Mouse (Mus musculus) kidney, adult 8-10 months (tissue): ENCODE results near the gene Rdm1.

Source experiments
- DNase-seq, 2 experiments: peaks; one replicate each; pipeline ENCODE4 v3.0.0; 2022

The Rdm1 gene

DNA sequence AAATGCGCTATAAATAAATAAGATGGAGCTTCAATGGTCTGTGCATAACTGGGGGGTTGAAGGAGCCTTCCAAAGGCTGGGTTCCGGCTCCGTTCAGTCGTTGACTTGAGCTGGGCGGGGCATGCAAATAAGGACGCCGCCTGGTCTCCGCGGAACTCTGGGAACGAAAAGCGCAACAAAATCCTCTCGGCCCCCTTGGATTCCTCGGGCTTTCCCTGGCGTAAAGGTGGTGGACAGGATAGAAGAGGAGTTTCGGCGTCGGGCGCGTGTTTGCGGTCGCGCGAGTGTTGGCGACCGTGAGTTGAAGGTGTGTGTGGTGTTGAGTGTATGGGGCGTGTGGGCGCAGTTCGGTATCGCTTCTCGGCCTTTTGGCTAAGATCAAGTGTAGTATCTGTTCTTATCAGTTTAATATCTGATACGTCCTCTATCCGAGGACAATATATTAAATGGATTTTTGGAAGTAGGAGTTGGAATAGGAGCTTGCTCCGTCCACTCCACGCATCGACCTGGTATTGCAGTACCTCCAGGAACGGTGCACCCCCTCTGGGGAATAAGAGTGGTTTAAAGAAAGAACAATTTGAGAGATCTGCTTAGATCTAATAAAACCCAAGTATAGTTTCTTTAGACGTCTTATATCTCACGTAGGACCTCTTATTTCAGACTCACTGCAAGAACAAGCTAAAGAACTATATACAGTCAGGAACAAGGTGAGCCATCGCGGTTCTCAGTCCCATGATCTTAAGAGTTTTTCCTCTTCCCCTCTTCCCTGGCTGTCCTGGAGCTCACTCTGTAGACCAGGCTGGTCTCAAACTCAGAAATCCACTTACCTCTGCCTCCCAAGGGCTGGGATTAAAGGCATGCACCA lies 31.1 kb downstream of the Rdm1 start:
- DNase-seq: peak; percentile 81 to 82

DNA sequence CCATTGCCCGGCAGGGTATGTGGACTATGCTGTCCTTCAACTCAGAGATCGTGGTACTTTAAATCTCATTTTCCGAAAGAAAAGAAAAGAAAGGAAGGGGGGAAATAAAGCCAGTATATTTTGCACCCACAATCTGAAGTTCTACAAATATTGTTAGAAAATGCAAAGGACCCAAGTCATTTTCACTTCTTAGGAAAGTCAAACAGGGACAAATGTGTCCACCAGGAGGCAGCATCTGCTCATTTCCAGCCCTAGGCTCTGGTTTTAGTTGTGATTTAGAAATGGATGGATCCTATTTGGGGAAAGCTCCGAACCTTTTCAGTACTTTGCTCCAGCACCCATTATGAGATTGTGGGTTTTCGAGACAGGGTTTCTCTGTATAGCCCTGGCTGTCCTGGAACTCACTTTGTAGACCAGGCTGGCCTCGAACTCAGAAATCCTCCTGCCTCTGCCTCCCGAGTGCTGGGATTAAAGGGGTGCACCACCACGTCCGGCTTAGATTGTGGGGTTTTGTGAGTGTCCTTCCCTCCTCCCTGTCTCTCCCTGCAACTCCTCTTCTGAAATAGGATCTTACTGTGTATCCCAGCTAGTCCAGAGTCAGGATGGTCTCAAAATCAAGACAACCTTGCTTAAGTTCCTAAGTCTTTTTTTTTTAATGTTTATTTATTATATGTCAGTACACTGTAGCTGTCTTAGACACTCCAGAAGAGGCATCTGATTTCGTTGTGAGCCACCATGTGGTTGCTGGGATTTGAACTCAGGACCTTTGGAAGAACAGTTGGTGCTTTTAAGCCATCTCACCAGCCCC lies 32.0 kb downstream of the Rdm1 start:
- DNase-seq: peak; percentile 48 to 75

DNA sequence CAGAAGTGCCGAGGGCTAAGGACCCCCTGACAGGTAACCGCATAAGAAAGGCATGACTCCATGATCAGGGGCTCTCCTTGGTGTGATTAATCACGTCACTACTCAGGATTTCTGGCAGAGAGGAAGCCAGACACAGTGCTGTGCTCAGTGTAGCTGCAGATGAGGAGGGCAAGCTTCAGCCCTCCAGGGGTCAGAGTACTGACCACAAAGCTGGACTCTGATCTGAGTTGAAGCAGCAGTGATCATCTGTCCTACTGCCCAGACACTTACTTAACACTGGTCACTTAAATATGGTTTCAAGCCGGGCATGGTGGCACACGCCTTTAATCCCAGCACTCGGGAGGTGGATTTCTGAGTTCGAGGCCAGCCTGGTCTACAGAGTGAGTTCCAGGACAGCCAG lies 34.2 kb downstream of the Rdm1 start:
- no peak for DNase-seq

DNA sequence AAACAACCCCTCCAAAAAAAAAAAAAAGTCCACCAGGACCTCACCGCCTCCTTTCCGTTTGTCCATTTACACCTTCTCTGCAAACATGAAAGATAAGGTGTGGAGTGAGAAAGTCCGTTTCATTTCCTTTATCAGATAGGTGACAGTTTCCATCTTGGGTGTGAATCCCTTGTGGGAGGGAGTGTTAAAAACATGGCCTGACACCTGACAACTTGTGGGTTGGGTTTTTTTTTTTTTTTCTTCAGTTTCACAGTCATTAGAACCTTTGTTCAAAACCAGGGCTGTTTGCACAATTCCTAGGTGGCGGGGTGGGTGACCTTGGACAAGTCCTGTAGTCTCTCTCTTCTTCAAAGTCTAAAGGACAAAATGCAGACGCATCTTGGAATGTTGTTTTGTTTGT lies 34.8 kb downstream of the Rdm1 start:
- no peak for DNase-seq

DNA sequence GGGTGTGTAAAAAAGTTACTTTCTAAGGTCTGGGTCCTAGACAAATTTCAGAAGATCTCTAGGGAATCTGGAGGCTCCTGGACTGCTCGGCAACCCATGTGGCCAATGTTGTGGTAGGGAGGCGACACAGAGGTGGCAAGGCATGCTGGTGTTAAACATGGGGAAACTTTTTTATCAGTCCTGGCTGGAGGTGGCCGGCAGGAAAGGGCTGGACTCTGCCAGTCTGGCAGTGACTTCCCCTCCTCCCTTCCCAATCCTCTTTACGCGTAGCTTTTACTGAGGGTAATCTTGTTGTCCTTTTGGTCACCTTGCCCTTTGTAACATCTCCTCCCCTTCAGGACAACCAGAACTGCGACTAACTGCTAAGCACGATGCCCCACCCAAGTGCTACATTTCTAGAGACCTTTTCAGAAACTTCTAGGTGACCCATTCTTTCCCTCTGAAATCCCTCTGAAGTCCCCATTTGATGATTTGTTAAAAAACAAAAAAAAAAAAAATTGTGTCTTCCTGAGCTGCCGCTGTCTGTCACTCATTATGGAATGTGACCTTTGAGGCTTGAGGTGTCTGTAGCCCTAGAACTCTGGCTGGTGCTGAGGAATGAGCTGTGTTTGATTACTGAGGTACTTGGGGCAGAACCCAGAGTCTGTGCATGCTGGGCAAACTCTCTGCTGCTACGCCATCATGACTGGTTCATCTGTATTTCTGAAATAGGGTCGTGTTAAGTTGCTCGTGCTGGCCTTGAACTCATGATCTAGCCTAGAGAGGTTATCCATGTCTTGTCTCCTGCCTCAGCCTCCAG lies 36.4 kb downstream of the Rdm1 start:
- DNase-seq: no peak

DNA sequence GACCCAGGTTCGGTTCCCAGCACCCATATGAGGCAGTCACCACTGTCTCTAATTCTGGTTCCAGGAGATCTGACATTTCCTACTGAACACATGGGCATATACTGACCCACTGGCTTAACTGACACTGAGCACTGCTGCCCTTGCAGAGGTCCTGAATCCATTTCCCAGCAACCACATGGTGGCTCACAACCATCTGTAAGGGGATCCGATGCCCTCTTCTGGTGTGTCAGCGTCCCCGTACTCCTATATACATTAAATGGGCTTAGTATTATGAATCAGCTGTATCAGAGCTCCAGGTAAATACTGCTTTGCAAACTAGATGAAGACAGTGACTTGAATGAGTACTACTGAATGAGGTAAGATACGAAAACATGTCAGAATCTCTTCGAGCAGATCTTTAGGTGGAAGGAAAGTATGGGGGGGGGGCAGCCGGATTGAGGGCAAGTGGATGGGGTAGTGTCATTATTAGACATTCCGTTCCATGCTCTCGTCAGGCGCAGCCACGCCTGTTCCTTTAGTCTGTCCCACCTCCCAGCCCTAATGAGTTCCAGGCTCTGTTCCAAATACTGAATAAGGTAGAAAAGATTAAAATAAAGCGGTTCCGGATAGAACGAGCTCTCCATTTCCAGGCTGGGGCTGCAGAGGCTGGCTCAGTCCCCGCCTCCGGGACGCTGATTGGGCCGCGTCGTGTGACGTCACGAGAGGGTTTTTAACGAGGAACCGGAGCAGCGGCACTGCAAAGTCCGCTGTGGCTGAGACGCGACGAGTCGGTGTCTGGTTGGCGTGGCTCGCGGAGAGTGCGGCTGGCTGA lies 38.0 kb downstream of the Rdm1 start, which contains the start of gene Arl4d:
Arl4d (plus strand) TSS at position 717 of the 811 bp plus-strand sequence.
- DNase-seq: peak; percentile 95

DNA sequence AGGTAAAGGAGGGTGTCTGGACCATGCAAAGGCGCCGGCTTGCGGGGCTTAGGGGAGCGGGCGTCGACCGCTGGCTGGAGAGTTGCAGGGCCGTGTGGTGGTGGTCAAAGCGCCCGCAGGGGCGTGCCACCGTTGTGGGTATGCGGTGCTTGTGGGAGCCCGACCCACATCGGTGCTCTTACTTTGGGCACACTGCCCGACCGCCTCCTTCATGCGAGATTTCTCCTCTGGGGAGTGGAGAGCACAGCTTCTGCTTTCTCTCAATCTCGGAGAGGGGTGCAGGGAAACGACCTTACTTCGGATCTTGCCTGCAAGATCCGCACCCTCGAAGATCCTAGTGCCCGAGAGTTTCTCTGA lies 38.6 kb downstream of the Rdm1 start:
- DNase-seq: no peak

DNA sequence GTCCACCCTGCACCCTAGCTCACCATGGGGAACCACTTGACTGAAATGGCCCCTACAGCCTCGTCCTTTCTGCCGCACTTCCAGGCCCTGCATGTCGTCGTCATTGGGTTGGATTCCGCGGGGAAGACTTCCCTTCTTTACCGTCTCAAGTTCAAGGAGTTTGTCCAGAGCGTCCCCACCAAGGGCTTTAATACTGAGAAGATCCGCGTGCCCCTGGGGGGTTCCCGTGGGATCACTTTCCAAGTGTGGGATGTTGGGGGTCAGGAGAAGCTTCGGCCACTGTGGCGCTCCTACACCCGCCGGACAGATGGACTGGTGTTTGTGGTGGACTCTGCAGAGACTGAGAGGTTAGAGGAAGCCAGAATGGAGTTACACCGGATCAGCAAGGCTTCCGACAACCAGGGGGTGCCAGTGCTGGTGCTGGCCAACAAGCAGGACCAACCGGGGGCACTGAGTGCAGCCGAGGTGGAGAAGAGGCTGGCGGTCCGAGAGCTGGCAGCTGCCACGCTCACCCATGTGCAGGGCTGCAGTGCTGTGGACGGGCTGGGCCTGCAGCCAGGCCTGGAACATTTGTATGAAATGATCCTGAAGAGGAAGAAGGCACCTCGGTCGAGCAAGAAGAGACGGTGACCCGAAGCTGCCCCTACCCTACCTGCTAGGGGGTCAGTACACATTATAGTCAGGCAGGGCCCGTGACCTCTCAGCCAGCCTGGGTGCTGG lies 39.8 kb downstream of the Rdm1 start:
- DNase-seq: peak in 1 of 2 experiments; percentile 41

DNA sequence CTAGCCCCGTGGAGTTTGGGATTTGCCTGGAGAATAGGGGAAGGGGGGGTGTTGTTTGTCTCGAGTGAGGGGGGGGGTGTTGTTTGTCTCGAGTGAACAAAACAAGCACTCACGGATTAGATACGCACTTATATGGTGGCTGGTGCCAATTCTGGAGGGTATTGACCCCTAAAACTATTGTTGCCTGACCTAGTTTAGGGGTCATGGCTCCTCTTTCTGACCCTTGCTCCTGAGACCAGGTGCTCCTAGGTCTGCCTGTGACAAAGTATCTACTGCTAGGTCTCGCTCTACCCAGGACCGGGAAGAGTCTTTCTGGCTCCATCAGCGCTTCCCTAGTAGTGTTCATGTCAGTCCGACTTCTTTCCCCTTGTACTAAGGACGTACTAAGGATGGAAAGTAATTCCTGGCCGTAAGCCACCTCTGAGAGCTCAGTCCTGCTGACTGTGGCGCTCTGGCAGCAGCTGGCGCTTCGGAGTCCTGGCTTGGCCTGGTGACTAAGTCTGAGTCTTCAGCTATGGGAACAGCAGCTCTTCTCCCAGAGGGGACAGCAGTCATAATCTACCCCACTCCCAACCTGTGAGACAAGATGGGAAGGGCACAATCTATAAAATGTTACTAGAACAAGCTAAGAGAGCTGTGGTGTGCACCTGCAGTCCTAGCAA lies 41.0 kb downstream of the Rdm1 start:
- peak; percentile 56 to 65 for DNase-seq

DNA sequence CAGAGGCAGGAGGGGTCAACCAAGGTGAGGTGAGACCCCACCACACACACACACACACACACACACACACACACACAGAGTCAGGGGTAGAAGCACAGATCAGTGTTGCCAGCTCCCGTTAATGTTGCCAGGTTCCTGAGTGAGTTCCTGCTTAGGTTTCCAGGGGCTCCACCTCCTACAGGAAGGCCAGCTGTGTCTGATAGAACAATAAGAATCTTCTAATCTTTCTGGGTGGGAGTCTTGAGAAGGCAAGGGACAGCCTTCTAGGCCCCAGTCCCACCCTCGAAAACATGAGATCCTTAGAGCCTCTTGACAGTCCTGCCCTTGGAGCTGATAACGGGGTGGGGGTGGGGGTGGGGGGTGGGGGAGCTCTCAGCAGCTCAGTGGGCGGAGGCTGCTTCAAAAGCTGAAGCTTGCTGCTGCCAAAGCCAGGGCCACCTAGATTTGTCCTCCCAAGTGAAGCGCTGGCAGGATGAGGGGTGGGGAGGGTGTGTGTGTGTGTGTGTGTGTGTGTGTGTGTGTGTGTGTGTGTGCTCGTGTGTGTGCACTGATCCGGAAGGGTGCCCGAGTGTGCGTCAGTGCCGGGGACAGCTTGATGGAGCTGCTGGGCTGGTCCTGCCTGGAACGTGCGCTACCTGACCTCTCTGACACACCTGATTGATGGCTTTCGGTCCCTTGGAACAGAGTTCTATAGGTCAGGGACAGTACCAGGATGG lies 41.7 kb downstream of the Rdm1 start:
- DNase-seq: peak; percentile 44 to 49

DNA sequence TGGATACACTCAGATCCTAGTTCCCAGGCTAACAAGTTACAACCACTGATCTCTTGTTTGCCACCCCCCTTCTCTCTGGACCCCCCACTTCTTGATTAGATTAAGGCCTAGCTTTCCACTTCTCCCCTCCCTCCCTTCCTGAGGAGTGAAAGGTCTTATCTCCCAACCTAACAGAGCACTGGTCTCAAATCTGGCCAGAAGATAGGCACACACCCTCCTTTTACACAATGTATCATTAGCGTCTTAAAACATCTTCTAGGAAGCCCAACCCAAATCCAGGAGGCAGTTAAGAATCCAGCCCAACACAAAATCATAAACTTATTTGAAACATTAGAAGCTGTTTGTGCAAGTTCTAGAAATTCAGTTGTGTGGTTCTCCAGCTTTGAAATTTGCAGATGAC lies 43.3 kb downstream of the Rdm1 start:
- no peak for DNase-seq

DNA sequence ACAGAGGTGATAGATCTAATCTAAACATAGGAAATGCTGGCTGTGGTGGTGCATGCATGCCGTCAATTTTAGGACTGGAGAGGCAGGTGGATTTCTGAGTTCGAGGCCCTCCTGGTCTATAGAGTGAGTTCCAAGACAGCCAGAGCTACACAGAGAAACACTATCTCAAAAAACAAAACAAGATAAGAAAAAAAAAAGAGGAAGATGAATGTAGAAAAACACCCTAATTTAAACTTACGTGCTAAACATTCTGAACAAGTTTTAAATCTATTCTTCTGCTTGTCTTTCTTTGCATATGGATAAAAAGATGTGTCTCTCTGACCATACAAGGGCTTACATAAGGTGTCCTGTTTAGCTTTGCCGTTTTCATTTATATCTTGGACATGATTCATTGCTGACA lies 44.3 kb downstream of the Rdm1 start:
- DNase-seq: no peak

DNA sequence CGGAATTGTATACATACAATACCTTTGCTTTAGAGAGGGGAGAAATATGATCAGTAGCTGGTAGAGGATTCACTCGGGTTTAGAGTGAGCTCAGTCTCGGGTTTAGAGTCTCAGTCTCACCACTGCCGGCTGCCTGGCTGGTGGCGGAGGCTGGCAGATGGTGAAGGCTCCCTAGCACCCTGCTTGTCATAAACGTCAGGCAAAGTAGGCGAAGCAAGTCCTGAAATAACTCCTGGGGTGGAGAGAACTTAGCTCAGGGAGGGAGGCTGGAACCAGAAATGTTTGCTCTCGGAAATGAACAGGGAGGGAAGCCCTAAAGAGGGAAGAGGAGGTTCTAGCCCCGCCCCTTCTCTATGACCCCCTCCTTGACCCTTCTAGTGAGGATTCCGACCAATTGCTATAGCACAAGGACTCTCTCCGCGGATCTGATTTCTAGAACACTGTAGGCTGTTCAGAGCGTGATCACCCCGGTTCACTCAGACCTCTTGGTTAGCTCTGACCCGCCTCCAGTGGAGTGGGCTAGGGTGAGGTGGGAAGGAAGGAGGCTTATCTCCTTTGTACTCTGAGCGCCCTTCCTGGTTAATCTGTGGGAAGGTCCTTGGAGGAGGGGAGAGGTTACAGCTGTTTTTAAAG lies 46.1 kb downstream of the Rdm1 start:
- DNase-seq: no peak

DNA sequence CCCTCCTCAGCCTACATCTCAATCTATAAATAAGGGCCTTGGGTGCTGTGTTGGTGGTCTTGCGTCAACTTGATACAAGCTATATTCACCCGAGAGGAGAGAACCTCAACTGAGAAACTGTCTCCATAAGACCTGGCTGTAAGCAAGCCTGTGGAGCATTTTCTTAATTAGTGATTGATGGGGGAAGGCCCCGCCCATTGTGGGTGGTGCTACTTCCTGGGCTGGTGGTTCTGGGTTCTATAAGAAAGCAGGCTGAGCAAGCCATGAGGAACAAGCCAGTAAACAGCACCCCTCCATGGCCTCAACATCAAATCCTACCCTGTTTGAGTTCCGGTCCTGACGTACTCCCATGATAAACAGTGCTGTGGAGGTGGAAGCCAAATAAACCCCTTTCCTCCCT lies 47.1 kb downstream of the Rdm1 start:
- DNase-seq: no peak

DNA sequence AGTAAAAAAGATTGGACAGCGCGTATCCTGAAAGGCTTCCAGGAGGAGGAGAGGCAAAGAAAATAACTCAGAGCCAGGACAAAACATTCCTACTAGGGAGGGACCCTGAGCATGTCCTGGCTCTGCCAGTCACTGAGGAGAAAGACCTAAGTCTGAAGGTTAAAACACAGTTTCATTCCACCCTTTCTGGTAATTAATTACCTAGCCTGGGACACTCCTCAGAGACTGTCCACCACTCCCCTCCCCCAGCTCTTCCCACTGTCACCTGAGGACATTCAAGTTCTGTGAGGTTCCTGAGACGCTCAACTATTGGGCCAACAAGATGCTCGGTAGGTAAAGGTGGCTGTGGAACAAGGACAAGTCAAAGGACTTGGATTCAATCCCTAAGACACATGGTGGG lies 48.4 kb downstream of the Rdm1 start:
- DNase-seq: peak; percentile 78 to 82

DNA sequence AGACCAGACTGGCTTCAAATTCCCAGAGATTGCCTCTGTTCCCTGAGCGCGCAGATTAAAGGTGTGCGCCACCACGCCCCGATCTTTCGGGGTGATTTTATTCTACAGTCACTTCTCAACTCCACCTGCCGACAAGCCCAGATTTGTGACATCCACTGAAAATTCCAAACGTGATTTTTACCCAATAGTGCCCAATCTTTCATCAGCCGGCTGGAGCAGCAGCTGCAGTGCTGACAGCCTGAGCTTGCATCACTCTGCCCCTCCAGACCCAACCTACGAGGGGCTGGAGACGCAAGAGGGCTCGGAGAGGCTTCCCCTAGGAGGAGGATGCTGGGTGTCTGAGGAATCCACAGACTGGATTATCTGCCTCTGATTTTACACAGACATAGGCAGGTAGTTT lies 50.7 kb downstream of the Rdm1 start:
- DNase-seq: no peak

DNA sequence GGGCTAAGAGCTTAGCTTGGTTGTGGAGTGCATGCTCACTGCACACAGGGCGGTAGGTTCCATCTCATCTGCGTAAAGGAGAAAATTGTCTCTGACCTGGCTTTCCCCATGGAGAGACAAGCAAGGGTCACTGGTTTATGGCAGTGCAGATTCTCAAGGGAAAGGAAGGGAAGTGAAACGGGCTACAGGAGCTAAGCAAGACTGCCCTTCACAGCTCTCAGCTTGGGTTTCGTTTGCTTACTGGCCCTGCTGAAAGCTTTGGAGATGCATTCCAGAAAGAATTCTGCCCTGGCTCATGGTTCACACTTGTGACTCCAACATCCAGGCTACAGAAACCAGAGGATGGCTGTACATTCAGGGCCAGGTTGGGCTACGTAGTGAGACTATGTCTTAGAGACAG lies 51.8 kb downstream of the Rdm1 start:
- DNase-seq: no peak

DNA sequence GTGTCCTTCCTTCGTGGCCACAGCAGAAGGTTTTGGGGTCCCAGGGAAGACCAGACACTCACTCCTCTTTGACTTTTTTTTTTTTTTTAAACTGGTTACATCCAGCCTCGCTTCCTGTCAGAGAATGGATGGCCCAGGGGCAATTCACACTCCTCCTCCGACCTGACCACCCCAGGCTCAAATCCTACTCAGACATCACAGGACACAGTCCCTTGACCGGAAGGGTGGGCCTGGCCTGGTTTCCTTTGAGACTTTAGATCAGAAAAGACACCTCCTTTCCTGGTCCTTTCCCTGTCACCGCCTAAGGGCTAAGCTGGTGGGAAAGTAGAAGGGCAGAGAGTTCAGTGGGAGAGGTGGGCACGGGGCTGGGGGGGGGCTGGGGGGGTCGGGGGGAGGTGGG lies 52.9 kb downstream of the Rdm1 start:
- DNase-seq: peak; percentile 46 to 48

DNA sequence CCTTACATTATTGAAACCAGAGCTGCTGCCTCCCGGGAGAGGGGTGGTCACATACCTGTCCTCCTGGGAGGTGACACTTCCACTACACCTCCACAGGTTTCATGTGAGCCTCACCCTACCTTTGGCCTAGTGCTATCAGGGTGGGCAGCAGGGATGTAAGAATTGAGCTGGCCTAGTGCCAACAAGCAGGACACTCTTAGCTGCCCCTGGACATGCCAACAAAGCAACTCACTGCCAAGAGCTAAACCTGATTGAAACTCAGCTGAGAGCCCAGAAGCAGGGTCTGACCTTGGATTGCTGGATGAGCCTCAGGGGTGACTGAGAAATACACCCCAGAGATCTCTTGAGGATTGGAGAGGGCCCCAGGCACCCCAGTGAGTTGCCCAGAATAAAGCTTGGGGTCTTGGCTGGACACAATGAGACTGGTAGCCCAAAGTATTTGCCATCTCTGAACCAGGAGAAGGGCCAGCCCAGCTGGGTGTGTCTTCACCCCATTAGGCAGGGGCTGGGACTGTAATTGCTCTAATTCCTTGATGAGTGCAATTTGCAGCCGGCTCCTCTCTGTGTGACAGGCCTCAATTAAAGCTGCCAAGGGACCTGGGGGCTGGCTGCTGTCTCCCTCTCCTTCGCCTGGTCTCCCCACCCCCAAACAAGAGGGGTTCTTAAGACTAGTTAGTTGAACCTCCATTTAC lies 53.8 kb downstream of the Rdm1 start:
- no peak for DNase-seq
